Mouse (Mus musculus) lung, adult 10 weeks (tissue): ENCODE results near the gene Stau1. TPM values are rescaled to one million over a fixed set of nuclear protein-coding genes. Genes with fewer than 3 reads are reported as not detected.

Experiments
- polyA plus RNA-seq: library from polyadenylated mRNA; stranded (reverse); fragments of 350-450 nt; fragmentation: Illumina TruSeq; extraction: RNeasy Lipid Tissue Mini Kit (QIAGEN cat#74804); gene quantifications from one replicate; pipeline ENCODE4 v1.2.3, GENCODE M21; 2014; ENCODE audit warnings: low read depth, low replicate concordance; ENCODE audit not compliant: insufficient read depth

The Stau1 gene
- 23.8 TPM for polyA plus RNA-seq

DNA sequence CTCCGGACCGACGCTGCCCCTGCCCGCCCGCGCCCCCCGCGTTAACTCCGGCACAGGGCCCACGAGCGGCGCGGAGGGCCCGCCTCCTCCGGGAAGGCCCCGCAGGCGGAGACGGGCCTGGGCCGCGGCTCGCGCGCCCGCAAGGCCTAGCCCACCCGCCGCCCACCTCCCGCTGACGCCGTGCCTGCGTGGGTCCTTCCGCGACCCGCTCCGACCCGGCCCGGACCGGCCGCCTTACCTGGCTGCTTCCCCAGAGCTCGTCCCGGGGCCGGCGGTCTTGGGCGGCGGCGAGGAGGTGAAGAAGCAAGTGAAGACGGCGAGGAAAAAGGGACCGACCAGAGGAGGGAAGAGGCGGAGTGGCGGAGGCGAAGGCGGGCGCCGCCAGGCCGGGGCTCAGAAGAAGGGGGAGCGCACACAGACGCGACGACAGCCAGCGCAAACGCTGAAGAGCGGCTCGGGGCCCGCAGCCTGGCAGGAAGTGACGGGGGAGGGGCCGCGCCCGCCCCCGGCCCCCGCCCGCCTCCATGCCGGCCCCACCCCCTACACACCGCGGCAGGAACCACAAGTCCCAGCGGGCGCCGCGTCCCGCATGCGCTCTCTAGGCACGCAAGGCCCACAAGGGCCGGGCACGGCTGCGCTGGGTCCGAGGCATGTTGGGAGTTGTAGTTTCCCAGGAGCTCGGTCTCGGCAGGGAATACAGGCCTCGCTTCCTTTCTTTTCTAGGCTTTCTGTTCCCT, at the start of gene Stau1:
Gene Stau1 (minus strand): TSS at position 504 of the 737 bp plus-strand sequence.

GRCm38 (mm10) chr2:167014702-167015381, 18.7 kb upstream of the Stau1 start, which contains the start of gene Ddx27:
TSS of gene Ddx27 (plus strand) at chr2:167015193.

DNA sequence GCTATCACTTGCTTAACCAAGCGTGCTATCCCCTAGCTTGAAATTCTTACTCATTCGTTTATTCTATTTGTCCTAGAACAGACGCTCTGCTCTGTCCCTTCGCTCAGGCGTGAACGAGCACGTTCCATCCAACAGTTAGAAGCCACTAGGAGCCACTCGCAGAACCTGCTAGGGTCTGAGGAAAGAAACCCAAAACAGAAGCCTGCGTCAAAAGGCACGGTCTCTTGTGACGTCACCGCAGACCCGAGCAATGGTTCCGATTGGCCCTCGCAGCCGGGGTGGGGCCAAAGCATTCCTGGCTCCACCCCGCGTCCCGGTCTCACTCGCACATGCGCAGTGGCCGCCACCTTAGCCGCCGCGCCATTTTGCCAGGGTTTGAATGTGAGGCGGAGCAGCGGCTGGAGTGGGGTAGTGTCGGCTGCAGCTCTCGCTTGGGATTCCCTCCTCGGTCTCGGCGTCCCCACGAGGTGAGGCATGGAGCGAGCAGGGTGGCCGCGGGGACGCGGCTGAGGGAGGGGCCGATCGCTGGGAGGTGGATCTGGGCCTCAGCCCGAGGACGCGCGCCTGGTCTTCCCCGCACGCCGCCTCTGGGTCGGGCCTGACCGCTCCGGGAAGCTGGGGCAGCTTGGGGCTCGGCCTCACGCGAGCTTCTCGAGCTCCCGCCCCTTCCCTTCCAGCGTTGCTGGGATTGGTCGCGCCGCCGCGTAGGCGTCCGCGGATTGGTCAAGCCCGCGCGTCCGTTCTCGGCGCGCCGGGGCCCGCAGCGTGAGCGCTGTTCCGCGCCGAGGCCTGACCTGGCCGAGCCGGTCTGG, 90.2 kb downstream of the Stau1 start, which contains the start of gene Cse1l:
Gene Cse1l (plus strand): TSS at position 330 of the 812 bp plus-strand sequence.

Other genes with a start within 250 kb of the Stau1 start
- gene Trp53rkb, start 203.8 kb downstream of the Stau1 start, polyA plus RNA-seq: 1.9 TPM
- gene Arfgef2, start 190.7 kb downstream of the Stau1 start, polyA plus RNA-seq: 8.0 TPM
- gene Cse1l, start 90.3 kb downstream of the Stau1 start, polyA plus RNA-seq: 18.5 TPM
- 14.2 TPM for gene Ddx27, start 18.9 kb upstream of the Stau1 start, polyA plus RNA-seq
- 18.0 TPM for gene Znfx1, start 66.7 kb upstream of the Stau1 start, polyA plus RNA-seq
- gene Kcnb1, start 193.9 kb upstream of the Stau1 start, polyA plus RNA-seq: 2.6 TPM
- 62.6 TPM for gene Ptgis, start 244.3 kb upstream of the Stau1 start, polyA plus RNA-seq